Mouse (Mus musculus): ENCODE measurements around the gene Vmp1. TPM values are rescaled to one million over a fixed set of nuclear protein-coding genes. Genes with fewer than 3 reads are reported as not detected.

Gene Vmp1
- total and polyA plus RNA-seq, 3 experiments, result 80.9 to 209 (median 167) TPM

DNA sequence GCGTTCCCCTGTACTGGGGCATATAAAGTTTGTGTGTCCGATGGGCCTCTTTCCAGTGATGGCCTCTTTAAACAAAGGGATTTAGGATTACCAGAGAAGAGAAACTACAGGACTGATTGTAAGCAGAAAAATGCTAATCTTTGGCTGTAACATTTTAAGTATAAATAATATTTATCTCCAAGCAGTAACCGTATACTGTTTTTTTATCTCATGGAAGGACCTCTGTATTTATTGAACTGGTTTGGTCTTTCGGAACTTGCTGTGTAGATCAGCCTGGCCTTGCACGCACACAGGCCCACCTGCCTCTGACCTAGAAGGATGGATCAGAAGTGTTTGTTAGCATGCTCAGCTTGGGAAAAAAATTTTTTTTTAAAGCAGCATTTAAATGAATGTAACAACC, 69.0 kb downstream of the Vmp1 start:
- H3K4me2 ChIP-seq (ENCODE audit: insufficient read depth, low read depth, poor library complexity, severe bottlenecking), result peak overlapping the region; percentile 92; the same call in 1 of the 2 replicates
- H3K4me1 ChIP-seq (ENCODE audit: control insufficient read depth in 1 of 2, insufficient read depth in 2 of 2), result peaks cover 24 to 84% of the 10 kb centered on the region in 2 experiments
- H3K9me3 ChIP-seq (replicated peaks; ENCODE audit: low read length), result no peaks in the 10 kb centered on the region
- no peak overlapping the region for H3K4me3 ChIP-seq (replicated peaks in 1 of 3; ENCODE audit: low read depth in 2 of 3, low read length in 2 of 3, poor library complexity in 1 of 3)
- no peaks in the 10 kb centered on the region for H3K27me3 ChIP-seq (replicated peaks)
- H3K36me3 ChIP-seq (replicated peaks in 1 of 2; ENCODE audit: control insufficient read depth in 1 of 2, insufficient read depth in 1 of 2, low read length in 1 of 2), result peaks cover 7 to 22% of the 10 kb centered on the region in 2 experiments
- H3K27ac ChIP-seq (ENCODE audit: insufficient read depth, low read depth), result peak overlapping the region; percentile 53; the same call in 1 of the 2 replicates
- TF ChIP-seq TCF12 (IDR thresholded peaks at IDR 0.05; ENCODE audit: low read depth, low read length) (no peak), ZNF384 (IDR thresholded peaks at IDR 0.05; ENCODE audit: low read depth, low read length) (peak; percentile 80), CHD1 (IDR thresholded peaks at IDR 0.05; ENCODE audit: low read depth, low read length) (0 out of 2 replicates have a peak, but pooled peaks have one; percentile 2), RCOR1 (conservative IDR thresholded peaks at IDR 0.05; ENCODE audit: low read depth, low read length) (no peak), BHLHE40 (IDR thresholded peaks at IDR 0.05; ENCODE audit: low read depth, low read length) (0 out of 2 replicates have a peak, but pooled peaks have one; percentile 4)
- H3K79me2 ChIP-seq (replicated peaks; ENCODE audit: control insufficient read depth, extremely low read depth, insufficient read depth, poor library complexity, severe bottlenecking), result 0 out of 2 replicates have a peak, but pooled peaks cover 4% of the 10 kb centered on the region
- in situ Hi-C loops (cut with MboI; ENCODE audit: low pct_ligation_motif_present, low pct_unique_long_range_greater_than_20kb, low sequenced_read_pairs), result no loop called here
- DNase-seq (ENCODE audit: extremely low read depth), result no peak
- dilution Hi-C loops (cut with MboI; ENCODE audit: extremely low pct_ligation_motif_present, extremely low pct_unique_long_range_greater_than_20kb, low sequenced_read_pairs), result no loop called here
- peak overlapping the region; percentile 68 for H3K9ac ChIP-seq (ENCODE audit: insufficient read depth, low read depth)

DNA sequence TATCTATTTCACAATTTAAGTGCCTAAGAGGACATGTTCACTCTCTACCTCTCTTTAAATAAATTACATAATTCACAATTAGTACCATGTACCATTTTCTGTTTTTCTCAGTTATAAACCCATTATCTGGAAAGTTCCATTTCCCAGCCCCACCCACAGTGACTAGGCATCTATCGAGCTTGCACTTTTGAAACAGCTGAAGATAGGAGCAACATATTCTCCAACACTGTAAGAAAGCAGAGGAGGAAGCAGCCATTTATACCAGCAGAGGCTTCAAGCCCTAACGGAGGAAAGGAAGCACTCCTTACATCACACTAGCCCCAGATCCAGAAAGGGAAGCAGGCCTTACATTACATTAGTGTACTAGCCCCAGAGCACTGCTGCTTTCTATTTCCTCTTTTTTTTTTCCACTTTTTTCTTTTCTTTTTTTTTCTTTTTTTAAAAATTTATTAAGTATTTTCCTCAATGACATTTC, 69.5 kb downstream of the Vmp1 start:
- DNase-seq (ENCODE audit: extremely low read depth), result peak; percentile 82
- Histone ChIP-seq H3K4me1 (ENCODE audit: control insufficient read depth in 1 of 2, insufficient read depth in 2 of 2) (peaks cover 24 to 86% of the 10 kb centered on the region in 2 experiments), H3K27ac (ENCODE audit: insufficient read depth, low read depth) (peak overlapping the region; percentile 92), H3K9me3 (replicated peaks; ENCODE audit: low read length) (no peaks in the 10 kb centered on the region), H3K4me2 (ENCODE audit: insufficient read depth, low read depth, poor library complexity, severe bottlenecking) (peak overlapping the region; percentile 92), H3K36me3 (replicated peaks in 1 of 2; ENCODE audit: control insufficient read depth in 1 of 2, insufficient read depth in 1 of 2, low read length in 1 of 2) (peaks cover 7 to 22% of the 10 kb centered on the region in 2 experiments), H3K9ac (ENCODE audit: insufficient read depth, low read depth) (peak overlapping the region; percentile 68), H3K27me3 (replicated peaks) (no peaks in the 10 kb centered on the region), H3K4me3 (replicated peaks in 1 of 3; ENCODE audit: low read depth in 2 of 3, low read length in 2 of 3, poor library complexity in 1 of 3) (no peak overlapping the region), H3K79me2 (replicated peaks; ENCODE audit: control insufficient read depth, extremely low read depth, insufficient read depth, poor library complexity, severe bottlenecking) (0 out of 2 replicates have a peak, but pooled peaks cover 4% of the 10 kb centered on the region)
- dilution Hi-C loops (cut with MboI; ENCODE audit: extremely low pct_ligation_motif_present, extremely low pct_unique_long_range_greater_than_20kb, low sequenced_read_pairs), result no loop called here
- TF ChIP-seq POLR2A (IDR thresholded peaks at IDR 0.05; ENCODE audit: low read depth, low read length) (peak; percentile 52), ZNF384 (IDR thresholded peaks at IDR 0.05; ENCODE audit: low read depth, low read length) (peak; percentile 94), ELF1 (IDR thresholded peaks at IDR 0.05; ENCODE audit: low read depth, low read length) (0 out of 2 replicates have a peak, but pooled peaks have one; percentile 33), BHLHE40 (IDR thresholded peaks at IDR 0.05; ENCODE audit: low read depth, low read length) (peak; percentile 8; the same call in 1 of the 2 replicates), MAX (IDR thresholded peaks at IDR 0.05; ENCODE audit: low read length) (no peak), NELFE (IDR thresholded peaks at IDR 0.05; ENCODE audit: low read depth, low read length) (no peak), HCFC1 (IDR thresholded peaks at IDR 0.05; ENCODE audit: low read depth, low read length) (peak; percentile 34; the same call in 1 of the 2 replicates), PAX5 (IDR thresholded peaks at IDR 0.05; ENCODE audit: low read length) (no peak), MAZ (IDR thresholded peaks at IDR 0.05; ENCODE audit: low read depth, low read length) (peak; percentile 43; the same call in 1 of the 2 replicates), MEF2A (IDR thresholded peaks at IDR 0.05; ENCODE audit: borderline replicate concordance, low read depth, low read length) (peak; percentile 62; the same call in 1 of the 2 replicates), CHD1 (IDR thresholded peaks at IDR 0.05; ENCODE audit: low read depth, low read length) (peak; percentile 84; the same call in 1 of the 2 replicates), GABPA (IDR thresholded peaks at IDR 0.05; ENCODE audit: insufficient replicate concordance, low read depth, low read length) (no peak), TBP (conservative IDR thresholded peaks at IDR 0.05; ENCODE audit: low read depth, low read length) (peak; percentile 63; the same call in 1 of the 2 replicates), ZKSCAN1 (IDR thresholded peaks at IDR 0.05; ENCODE audit: borderline replicate concordance, low read depth, low read length) (no peak), ETS1 (conservative IDR thresholded peaks at IDR 0.05; ENCODE audit: low read depth, low read length) (peak; percentile 69), UBTF (IDR thresholded peaks at IDR 0.05; ENCODE audit: low read depth, low read length) (no peak), MXI1 (IDR thresholded peaks at IDR 0.05; ENCODE audit: low read depth, low read length) (no peak), MAFK (IDR thresholded peaks at IDR 0.05; ENCODE audit: insufficient replicate concordance, low read length) (0 out of 2 replicates have a peak, but pooled peaks have one; percentile 29), ZC3H11A (IDR thresholded peaks at IDR 0.05; ENCODE audit: low read depth, low read length) (no peak), RAD21 (IDR thresholded peaks at IDR 0.05; ENCODE audit: low read depth, low read length) (no peak), IRF4 (IDR thresholded peaks at IDR 0.05; ENCODE audit: low read depth, low read length) (peak; percentile 74), JUND (conservative IDR thresholded peaks at IDR 0.05; ENCODE audit: low read depth, low read length) (0 out of 2 replicates have a peak, but pooled peaks have one; percentile 18), SIN3A (IDR thresholded peaks at IDR 0.05; ENCODE audit: low read length) (0 out of 2 replicates have a peak, but pooled peaks have one; percentile 36), TCF12 (IDR thresholded peaks at IDR 0.05; ENCODE audit: low read depth, low read length) (no peak), MYC (IDR thresholded peaks at IDR 0.05; ENCODE audit: low read depth, low read length) (no peak), POLR2AphosphoS2 (IDR thresholded peaks at IDR 0.05; ENCODE audit: low read depth, low read length) (no peak), EP300 (IDR thresholded peaks at IDR 0.05; ENCODE audit: low read length) (peak; percentile 74)
- in situ Hi-C loops (cut with MboI; ENCODE audit: low pct_ligation_motif_present, low pct_unique_long_range_greater_than_20kb, low sequenced_read_pairs), result no loop called here

All from CH12.LX (cell line).